Mouse (Mus musculus): ENCODE data around the gene Bcl6. TPM values are rescaled to one million over a fixed set of nuclear protein-coding genes. Genes with fewer than 3 reads are reported as not detected.

Gene Bcl6
- polyA plus RNA-seq, 1 experiment from 2014 or later: 1.2 TPM

- Histone ChIP-seq H3K9me3 (ENCODE audit: control insufficient read depth, low read length) (no peaks in the 10 kb centered on the region), H3K27me3 (replicated peaks; ENCODE audit: control insufficient read depth, insufficient read depth, low read length) (no peaks in the 10 kb centered on the region), H3K4me3 (ENCODE audit: low read length) (no peak overlapping the region), H3K36me3 (ENCODE audit: control insufficient read depth, insufficient read depth, low read length) (no peaks in the 10 kb centered on the region), H3K9ac (ENCODE audit: low read depth, low read length) (no peak overlapping the region), H3K4me1 (ENCODE audit: control insufficient read depth, insufficient read depth, low read length) (no peaks in the 10 kb centered on the region), H3K4me2 (ENCODE audit: low read depth, low read length) (no peak overlapping the region), H3K27ac (ENCODE audit: low read length) (no peak overlapping the region)
- 84% methylated on average over 6 of the region's 6 CpGs for WGBS
- no peak for ATAC-seq
Observed at GRCm38 (mm10) chr16:23947654-23948053, 41.0 kb downstream of the Bcl6 start.

- H3K36me3 ChIP-seq (ENCODE audit: control insufficient read depth, insufficient read depth, low read length): no peaks in the 10 kb centered on the region
- no peaks in the 10 kb centered on the region for H3K27me3 ChIP-seq (replicated peaks; ENCODE audit: control insufficient read depth, insufficient read depth, low read length)
- H3K4me1 ChIP-seq (ENCODE audit: control insufficient read depth, insufficient read depth, low read length): no peaks in the 10 kb centered on the region
- no peak overlapping the region for H3K27ac ChIP-seq (ENCODE audit: low read length)
- no peak for ATAC-seq
- WGBS: 28% methylated on average over 3 of the region's 3 CpGs
- no peak overlapping the region for H3K4me2 ChIP-seq (ENCODE audit: low read depth, low read length)
- H3K9me3 ChIP-seq (ENCODE audit: control insufficient read depth, low read length): no peaks in the 10 kb centered on the region
- H3K4me3 ChIP-seq (ENCODE audit: low read length): no peak overlapping the region
- H3K9ac ChIP-seq (ENCODE audit: low read depth, low read length): no peak overlapping the region
Observed at GRCm38 (mm10) chr16:23944801-23945200, 43.9 kb downstream of the Bcl6 start.

- WGBS: 38% methylated on average over 2 of the region's 2 CpGs
- Histone ChIP-seq H3K4me1 (ENCODE audit: control insufficient read depth, insufficient read depth, low read length) (no peaks in the 10 kb centered on the region), H3K27me3 (replicated peaks; ENCODE audit: control insufficient read depth, insufficient read depth, low read length) (no peaks in the 10 kb centered on the region)
Observed at GRCm38 (mm10) chr16:23934397-23934796, 54.3 kb downstream of the Bcl6 start.

DNA sequence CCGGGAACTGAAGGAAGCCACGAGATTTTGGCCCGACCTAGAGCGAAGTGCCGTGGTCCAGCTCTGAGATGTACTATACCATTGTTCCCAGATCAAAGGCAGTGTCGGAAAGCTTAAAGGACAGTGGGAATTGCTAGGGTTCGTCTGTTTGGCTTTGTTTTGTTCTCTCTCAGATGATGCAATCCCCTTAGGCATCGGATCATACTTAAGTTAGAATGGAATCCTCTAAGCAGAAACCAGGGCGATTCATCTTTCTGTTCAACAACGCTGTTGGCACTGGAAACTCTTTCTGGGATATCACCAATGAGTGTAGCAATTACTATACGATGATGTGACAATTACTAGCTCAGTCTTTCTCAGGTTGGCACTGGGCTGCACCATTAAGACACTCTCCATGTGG is 56.4 kb downstream of the Bcl6 start, which contains the start of gene Rtp2:
TSS of gene Rtp2 (minus strand) at position 101 of the 400 bp plus-strand sequence.
- 85% methylated on average over 11 of the region's 11 CpGs for WGBS
- no peaks in the 10 kb centered on the region for H3K9me3 ChIP-seq (ENCODE audit: control insufficient read depth, low read length)
- no peaks in the 10 kb centered on the region for H3K4me1 ChIP-seq (ENCODE audit: control insufficient read depth, insufficient read depth, low read length)
- no peak within 1 kb of the TSS for H3K4me2 ChIP-seq (ENCODE audit: low read depth, low read length)
- H3K36me3 ChIP-seq (ENCODE audit: control insufficient read depth, insufficient read depth, low read length): no peaks in the 10 kb centered on the region
- no peaks in the 10 kb centered on the region for H3K27me3 ChIP-seq (replicated peaks; ENCODE audit: control insufficient read depth, insufficient read depth, low read length)
- no peak within 1 kb of the TSS for H3K4me3 ChIP-seq (ENCODE audit: low read length)
- H3K9ac ChIP-seq (ENCODE audit: low read depth, low read length): no peak within 1 kb of the TSS
- no peak for ATAC-seq
- no peak within 1 kb of the TSS for H3K27ac ChIP-seq (ENCODE audit: low read length)

More at GRCm38 (mm10) chr16:23934397-23934796, 54.3 kb downstream of the Bcl6 start:
- no peak overlapping the region for H3K4me3 ChIP-seq (ENCODE audit: low read length)
- no peak for ATAC-seq
- no peak overlapping the region for H3K4me2 ChIP-seq (ENCODE audit: low read depth, low read length)
- H3K36me3 ChIP-seq (ENCODE audit: control insufficient read depth, insufficient read depth, low read length): no peaks in the 10 kb centered on the region
- no peak overlapping the region for H3K9ac ChIP-seq (ENCODE audit: low read depth, low read length)
- H3K27ac ChIP-seq (ENCODE audit: low read length): no peak overlapping the region
- H3K9me3 ChIP-seq (ENCODE audit: control insufficient read depth, low read length): no peaks in the 10 kb centered on the region

- no peak overlapping the region for H3K4me2 ChIP-seq (ENCODE audit: low read depth, low read length)
- no peaks in the 10 kb centered on the region for H3K27me3 ChIP-seq (replicated peaks; ENCODE audit: control insufficient read depth, insufficient read depth, low read length)
- H3K27ac ChIP-seq (ENCODE audit: low read length): no peak overlapping the region
- H3K4me3 ChIP-seq (ENCODE audit: low read length): no peak overlapping the region
- H3K9me3 ChIP-seq (ENCODE audit: control insufficient read depth, low read length): no peaks in the 10 kb centered on the region
- no peak for ATAC-seq
- H3K4me1 ChIP-seq (ENCODE audit: control insufficient read depth, insufficient read depth, low read length): no peaks in the 10 kb centered on the region
- no peak overlapping the region for H3K9ac ChIP-seq (ENCODE audit: low read depth, low read length)
- WGBS: 56% methylated on average over 18 of the region's 18 CpGs
- H3K36me3 ChIP-seq (ENCODE audit: control insufficient read depth, insufficient read depth, low read length): no peaks in the 10 kb centered on the region
Observed at GRCm38 (mm10) chr16:23931275-23931674, 57.4 kb downstream of the Bcl6 start.

DNA sequence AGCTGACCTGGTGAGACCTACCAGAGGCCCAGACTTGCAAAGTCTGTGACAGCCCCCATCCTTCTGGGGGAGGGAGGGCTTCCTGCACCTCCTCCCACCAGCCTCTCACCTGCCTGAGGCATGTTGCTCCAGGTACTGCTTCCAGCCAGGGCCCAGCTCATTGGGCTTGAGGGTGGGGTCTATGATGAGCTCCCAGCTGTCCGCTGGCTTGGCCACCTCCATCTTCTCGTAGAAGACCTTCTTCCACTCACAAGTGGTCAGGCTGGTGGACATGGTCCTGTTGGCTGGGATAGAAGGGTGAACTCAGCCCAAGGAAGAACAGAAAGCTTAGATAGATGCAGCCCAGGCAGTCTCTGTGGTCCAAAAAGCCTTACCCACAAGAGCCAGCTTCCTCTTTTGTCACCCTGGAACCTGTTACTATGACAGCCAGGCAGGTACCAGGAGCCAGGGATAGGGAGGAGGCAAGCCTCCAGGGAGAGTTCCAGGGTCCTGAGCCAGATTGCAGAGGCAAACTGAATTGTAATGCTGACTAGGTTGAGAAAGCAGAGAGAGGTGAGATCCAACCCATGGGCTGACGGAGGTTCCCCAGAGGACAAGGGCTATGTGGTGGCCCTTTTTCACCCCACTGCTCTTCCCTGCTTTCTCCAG is 58.1 kb downstream of the Bcl6 start:
- ATAC-seq: no peak

GRCm38 (mm10) chr16:23927301-23928114 is 61.1 kb downstream of the Bcl6 start:
- no peak overlapping the region for H3K4me2 ChIP-seq (ENCODE audit: low read depth, low read length)
- no peak overlapping the region for H3K27ac ChIP-seq (ENCODE audit: low read length)
- no peak overlapping the region for H3K4me3 ChIP-seq (ENCODE audit: low read length)
- no peaks in the 10 kb centered on the region for H3K27me3 ChIP-seq (replicated peaks; ENCODE audit: control insufficient read depth, insufficient read depth, low read length)
- no peak overlapping the region for H3K9ac ChIP-seq (ENCODE audit: low read depth, low read length)
- H3K4me1 ChIP-seq (ENCODE audit: control insufficient read depth, insufficient read depth, low read length): no peaks in the 10 kb centered on the region
- H3K9me3 ChIP-seq (ENCODE audit: control insufficient read depth, low read length): no peaks in the 10 kb centered on the region
- WGBS: 91% methylated on average over 33 of the region's 33 CpGs
- no peaks in the 10 kb centered on the region for H3K36me3 ChIP-seq (ENCODE audit: control insufficient read depth, insufficient read depth, low read length)
- ATAC-seq: no peak

More for the DNA sequence above, 58.1 kb downstream of the Bcl6 start:
- Histone ChIP-seq H3K4me1 (ENCODE audit: control insufficient read depth, insufficient read depth, low read length) (no peaks in the 10 kb centered on the region), H3K4me2 (ENCODE audit: low read depth, low read length) (no peak overlapping the region), H3K36me3 (ENCODE audit: control insufficient read depth, insufficient read depth, low read length) (no peaks in the 10 kb centered on the region), H3K27me3 (replicated peaks; ENCODE audit: control insufficient read depth, insufficient read depth, low read length) (no peaks in the 10 kb centered on the region), H3K27ac (ENCODE audit: low read length) (no peak overlapping the region), H3K9ac (ENCODE audit: low read depth, low read length) (no peak overlapping the region), H3K9me3 (ENCODE audit: control insufficient read depth, low read length) (no peaks in the 10 kb centered on the region), H3K4me3 (ENCODE audit: low read length) (no peak overlapping the region)
- WGBS: 83% methylated on average over 3 of the region's 3 CpGs

DNA sequence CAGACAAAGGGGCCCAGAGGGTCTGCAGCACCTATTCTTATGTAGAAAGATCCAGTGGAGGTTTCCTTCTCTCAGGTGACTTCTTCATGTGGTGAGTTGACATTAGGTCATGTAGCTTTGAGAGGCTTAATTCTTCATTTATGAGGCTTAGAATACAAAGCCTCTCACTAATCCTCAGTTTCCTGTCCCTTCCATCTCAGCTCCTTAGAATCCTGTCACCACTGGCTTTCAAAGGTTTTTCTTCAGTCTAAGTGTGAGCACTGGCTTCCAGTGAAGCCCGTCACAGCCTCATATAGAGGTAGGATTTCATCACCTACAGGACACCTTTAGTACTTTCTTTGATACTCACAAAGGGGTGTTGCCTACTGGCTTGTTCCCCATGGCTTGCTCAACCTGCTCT is 65.7 kb downstream of the Bcl6 start:
- 97% methylated on average over 1 of the region's 1 CpGs for WGBS
- H3K4me1 ChIP-seq (ENCODE audit: control insufficient read depth, insufficient read depth, low read length): no peaks in the 10 kb centered on the region
- no peak for ATAC-seq

GRCm38 (mm10) chr16:23921697-23922096 is 67.0 kb downstream of the Bcl6 start:
- H3K4me2 ChIP-seq (ENCODE audit: low read depth, low read length): no peak overlapping the region
- H3K27ac ChIP-seq (ENCODE audit: low read length): no peak overlapping the region
- no peak overlapping the region for H3K4me3 ChIP-seq (ENCODE audit: low read length)
- H3K4me1 ChIP-seq (ENCODE audit: control insufficient read depth, insufficient read depth, low read length): no peaks in the 10 kb centered on the region
- no peak overlapping the region for H3K9ac ChIP-seq (ENCODE audit: low read depth, low read length)
- no peaks in the 10 kb centered on the region for H3K27me3 ChIP-seq (replicated peaks; ENCODE audit: control insufficient read depth, insufficient read depth, low read length)
- no peaks in the 10 kb centered on the region for H3K9me3 ChIP-seq (ENCODE audit: control insufficient read depth, low read length)
- no peaks in the 10 kb centered on the region for H3K36me3 ChIP-seq (ENCODE audit: control insufficient read depth, insufficient read depth, low read length)
- no peak for ATAC-seq
- WGBS: 72% methylated on average over 5 of the region's 5 CpGs

More for the DNA sequence above, 65.7 kb downstream of the Bcl6 start:
- Histone ChIP-seq H3K4me3 (ENCODE audit: low read length) (no peak overlapping the region), H3K4me2 (ENCODE audit: low read depth, low read length) (no peak overlapping the region), H3K9ac (ENCODE audit: low read depth, low read length) (no peak overlapping the region), H3K27ac (ENCODE audit: low read length) (no peak overlapping the region), H3K36me3 (ENCODE audit: control insufficient read depth, insufficient read depth, low read length) (no peaks in the 10 kb centered on the region), H3K27me3 (replicated peaks; ENCODE audit: control insufficient read depth, insufficient read depth, low read length) (no peaks in the 10 kb centered on the region), H3K9me3 (ENCODE audit: control insufficient read depth, low read length) (no peaks in the 10 kb centered on the region)
